Mouse (Mus musculus): ENCODE measurements at regions not wholly inside any gene's neighbourhood (a gene's known extent, or its start where the extent isn't known, plus 50 kb on each side); places are given as distances from the start of the nearest gene placed in this dataset.

- WGBS, result 59% methylated on average over 4 of the region's 4 CpGs
- Histone ChIP-seq H3K9ac (replicated peaks; ENCODE audit: low read depth, low read length) (no peak overlapping the region), H3K27me3 (ENCODE audit: control insufficient read depth, insufficient read depth, low read length) (no peaks in the 10 kb centered on the region), H3K36me3 (ENCODE audit: control insufficient read depth, insufficient read depth, low read length) (no peaks in the 10 kb centered on the region), H3K4me1 (ENCODE audit: control insufficient read depth, insufficient read depth, low read length) (no peaks in the 10 kb centered on the region), H3K4me3 (ENCODE audit: low read depth, low read length) (no peak overlapping the region), H3K27ac (ENCODE audit: low read length) (no peak overlapping the region), H3K9me3 (ENCODE audit: control insufficient read depth, low read depth, low read length) (no peaks in the 10 kb centered on the region), H3K4me2 (replicated peaks; ENCODE audit: low read depth, low read length) (no peak overlapping the region)
- ATAC-seq (ENCODE audit: insufficient number of reproducible peaks, insufficient read depth, low FRiP score, low read depth), result no peak
Observed at GRCm38 (mm10) chr15:42329742-42330141, 2195.6 kb downstream of the 9330182O14Rik start.

- Histone ChIP-seq H3K9me3 (ENCODE audit: control insufficient read depth, low read depth, low read length) (no peaks in the 10 kb centered on the region), H3K4me1 (ENCODE audit: control insufficient read depth, insufficient read depth, low read length) (no peaks in the 10 kb centered on the region), H3K27me3 (ENCODE audit: control insufficient read depth, insufficient read depth, low read length) (no peaks in the 10 kb centered on the region), H3K4me3 (ENCODE audit: low read depth, low read length) (no peak overlapping the region), H3K9ac (replicated peaks; ENCODE audit: low read depth, low read length) (no peak overlapping the region), H3K4me2 (replicated peaks; ENCODE audit: low read depth, low read length) (no peak overlapping the region), H3K27ac (ENCODE audit: low read length) (no peak overlapping the region), H3K36me3 (ENCODE audit: control insufficient read depth, insufficient read depth, low read length) (no peaks in the 10 kb centered on the region)
- ATAC-seq (ENCODE audit: insufficient number of reproducible peaks, insufficient read depth, low FRiP score, low read depth), result no peak
- WGBS, result 86% methylated on average over 6 of the region's 6 CpGs
Observed at GRCm38 (mm10) chr15:42333642-42334041, 2199.5 kb downstream of the 9330182O14Rik start.

GRCm38 (mm10) chr15:42346131-42346530, 2212.0 kb downstream of the 9330182O14Rik start:
- 74% methylated on average over 3 of the region's 3 CpGs for WGBS
- H3K27me3 ChIP-seq (ENCODE audit: control insufficient read depth, insufficient read depth, low read length), result no peaks in the 10 kb centered on the region
- no peak overlapping the region for H3K4me3 ChIP-seq (ENCODE audit: low read depth, low read length)
- ATAC-seq (ENCODE audit: insufficient number of reproducible peaks, insufficient read depth, low FRiP score, low read depth), result no peak
- no peak overlapping the region for H3K27ac ChIP-seq (ENCODE audit: low read length)
- no peaks in the 10 kb centered on the region for H3K36me3 ChIP-seq (ENCODE audit: control insufficient read depth, insufficient read depth, low read length)
- no peaks in the 10 kb centered on the region for H3K9me3 ChIP-seq (ENCODE audit: control insufficient read depth, low read depth, low read length)
- no peaks in the 10 kb centered on the region for H3K4me1 ChIP-seq (ENCODE audit: control insufficient read depth, insufficient read depth, low read length)
- H3K9ac ChIP-seq (replicated peaks; ENCODE audit: low read depth, low read length), result no peak overlapping the region
- no peak overlapping the region for H3K4me2 ChIP-seq (replicated peaks; ENCODE audit: low read depth, low read length)

- no peak overlapping the region for H3K27ac ChIP-seq (ENCODE audit: low read length)
- no peak for ATAC-seq (ENCODE audit: insufficient number of reproducible peaks, insufficient read depth, low FRiP score, low read depth)
Observed at GRCm38 (mm10) chr15:42361871-42362270, 2227.7 kb downstream of the 9330182O14Rik start.

GRCm38 (mm10) chr15:42364979-42365378, 2230.8 kb downstream of the 9330182O14Rik start:
- Histone ChIP-seq H3K27ac (ENCODE audit: low read length) (no peak overlapping the region), H3K36me3 (ENCODE audit: control insufficient read depth, insufficient read depth, low read length) (no peaks in the 10 kb centered on the region), H3K4me1 (ENCODE audit: control insufficient read depth, insufficient read depth, low read length) (no peaks in the 10 kb centered on the region), H3K4me3 (ENCODE audit: low read depth, low read length) (no peak overlapping the region), H3K9ac (replicated peaks; ENCODE audit: low read depth, low read length) (no peak overlapping the region), H3K27me3 (ENCODE audit: control insufficient read depth, insufficient read depth, low read length) (no peaks in the 10 kb centered on the region), H3K9me3 (ENCODE audit: control insufficient read depth, low read depth, low read length) (no peaks in the 10 kb centered on the region), H3K4me2 (replicated peaks; ENCODE audit: low read depth, low read length) (no peak overlapping the region)
- 86% methylated on average over 1 of the region's 1 CpGs for WGBS
- no peak for ATAC-seq (ENCODE audit: insufficient number of reproducible peaks, insufficient read depth, low FRiP score, low read depth)

More at GRCm38 (mm10) chr15:42361871-42362270, 2227.7 kb downstream of the 9330182O14Rik start:
- Histone ChIP-seq H3K9ac (replicated peaks; ENCODE audit: low read depth, low read length) (no peak overlapping the region), H3K36me3 (ENCODE audit: control insufficient read depth, insufficient read depth, low read length) (no peaks in the 10 kb centered on the region), H3K4me3 (ENCODE audit: low read depth, low read length) (no peak overlapping the region), H3K4me1 (ENCODE audit: control insufficient read depth, insufficient read depth, low read length) (no peaks in the 10 kb centered on the region), H3K9me3 (ENCODE audit: control insufficient read depth, low read depth, low read length) (no peaks in the 10 kb centered on the region), H3K4me2 (replicated peaks; ENCODE audit: low read depth, low read length) (no peak overlapping the region), H3K27me3 (ENCODE audit: control insufficient read depth, insufficient read depth, low read length) (no peaks in the 10 kb centered on the region)

GRCm38 (mm10) chr15:42366796-42367195, 2232.6 kb downstream of the 9330182O14Rik start:
- no peaks in the 10 kb centered on the region for H3K9me3 ChIP-seq (ENCODE audit: control insufficient read depth, low read depth, low read length)
- H3K36me3 ChIP-seq (ENCODE audit: control insufficient read depth, insufficient read depth, low read length), result no peaks in the 10 kb centered on the region
- no peak overlapping the region for H3K4me3 ChIP-seq (ENCODE audit: low read depth, low read length)
- no peaks in the 10 kb centered on the region for H3K4me1 ChIP-seq (ENCODE audit: control insufficient read depth, insufficient read depth, low read length)
- H3K27me3 ChIP-seq (ENCODE audit: control insufficient read depth, insufficient read depth, low read length), result no peaks in the 10 kb centered on the region
- H3K4me2 ChIP-seq (replicated peaks; ENCODE audit: low read depth, low read length), result no peak overlapping the region
- WGBS, result 79% methylated on average over 3 of the region's 3 CpGs
- H3K9ac ChIP-seq (replicated peaks; ENCODE audit: low read depth, low read length), result no peak overlapping the region
- H3K27ac ChIP-seq (ENCODE audit: low read length), result no peak overlapping the region
- ATAC-seq (ENCODE audit: insufficient number of reproducible peaks, insufficient read depth, low FRiP score, low read depth), result no peak

GRCm38 (mm10) chr15:42369603-42370002, 2235.4 kb downstream of the 9330182O14Rik start:
- H3K4me2 ChIP-seq (replicated peaks; ENCODE audit: low read depth, low read length), result no peak overlapping the region
- H3K4me3 ChIP-seq (ENCODE audit: low read depth, low read length), result no peak overlapping the region
- H3K9me3 ChIP-seq (ENCODE audit: control insufficient read depth, low read depth, low read length), result no peaks in the 10 kb centered on the region
- no peaks in the 10 kb centered on the region for H3K27me3 ChIP-seq (ENCODE audit: control insufficient read depth, insufficient read depth, low read length)
- no peaks in the 10 kb centered on the region for H3K36me3 ChIP-seq (ENCODE audit: control insufficient read depth, insufficient read depth, low read length)
- H3K9ac ChIP-seq (replicated peaks; ENCODE audit: low read depth, low read length), result no peak overlapping the region
- no peaks in the 10 kb centered on the region for H3K4me1 ChIP-seq (ENCODE audit: control insufficient read depth, insufficient read depth, low read length)
- no peak for ATAC-seq (ENCODE audit: insufficient number of reproducible peaks, insufficient read depth, low FRiP score, low read depth)
- H3K27ac ChIP-seq (ENCODE audit: low read length), result no peak overlapping the region

GRCm38 (mm10) chr15:42370044-42370443, 2235.9 kb downstream of the 9330182O14Rik start:
- no peak overlapping the region for H3K9ac ChIP-seq (replicated peaks; ENCODE audit: low read depth, low read length)
- H3K27me3 ChIP-seq (ENCODE audit: control insufficient read depth, insufficient read depth, low read length), result no peaks in the 10 kb centered on the region
- H3K27ac ChIP-seq (ENCODE audit: low read length), result no peak overlapping the region
- H3K4me2 ChIP-seq (replicated peaks; ENCODE audit: low read depth, low read length), result no peak overlapping the region
- H3K4me1 ChIP-seq (ENCODE audit: control insufficient read depth, insufficient read depth, low read length), result no peaks in the 10 kb centered on the region
- no peak for ATAC-seq (ENCODE audit: insufficient number of reproducible peaks, insufficient read depth, low FRiP score, low read depth)
- no peak overlapping the region for H3K4me3 ChIP-seq (ENCODE audit: low read depth, low read length)
- H3K36me3 ChIP-seq (ENCODE audit: control insufficient read depth, insufficient read depth, low read length), result no peaks in the 10 kb centered on the region
- WGBS, result 73% methylated on average over 1 of the region's 1 CpGs
- no peaks in the 10 kb centered on the region for H3K9me3 ChIP-seq (ENCODE audit: control insufficient read depth, low read depth, low read length)

GRCm38 (mm10) chr15:42372704-42373286, 2238.6 kb downstream of the 9330182O14Rik start:
- H3K27ac ChIP-seq (ENCODE audit: low read length), result no peak overlapping the region
- ATAC-seq (ENCODE audit: insufficient number of reproducible peaks, insufficient read depth, low FRiP score, low read depth), result no peak
- WGBS, result 40% methylated on average over 2 of the region's 2 CpGs
- H3K27me3 ChIP-seq (ENCODE audit: control insufficient read depth, insufficient read depth, low read length), result no peaks in the 10 kb centered on the region
- H3K4me2 ChIP-seq (replicated peaks; ENCODE audit: low read depth, low read length), result no peak overlapping the region
- H3K9me3 ChIP-seq (ENCODE audit: control insufficient read depth, low read depth, low read length), result no peaks in the 10 kb centered on the region
- H3K36me3 ChIP-seq (ENCODE audit: control insufficient read depth, insufficient read depth, low read length), result no peaks in the 10 kb centered on the region
- no peak overlapping the region for H3K4me3 ChIP-seq (ENCODE audit: low read depth, low read length)
- no peaks in the 10 kb centered on the region for H3K4me1 ChIP-seq (ENCODE audit: control insufficient read depth, insufficient read depth, low read length)
- no peak overlapping the region for H3K9ac ChIP-seq (replicated peaks; ENCODE audit: low read depth, low read length)

All from stomach, embryonic 14.5 days (tissue).